Mouse (Mus musculus) urinary bladder, adult 2 months (tissue): Measurements from ENCODE around the gene Ccdc22. TPM values are rescaled to one million over a fixed set of nuclear protein-coding genes. Genes with fewer than 3 reads are reported as not detected.

ENCODE experiments used
- DNase-seq: peaks from one replicate; pipeline ENCODE4 v3.0.0; 2022; ENCODE audit warnings: low spot score
- polyA plus RNA-seq: library from polyadenylated mRNA; depleted of rRNA; stranded (reverse); fragments of >200 nt; gene quantifications from 2 replicates; pipeline ENCODE4 v1.2.3, GENCODE M21; 2012; rRNA removed

Ccdc22 gene
- polyA plus RNA-seq, 1 experiment, result 12.0 TPM

DNA sequence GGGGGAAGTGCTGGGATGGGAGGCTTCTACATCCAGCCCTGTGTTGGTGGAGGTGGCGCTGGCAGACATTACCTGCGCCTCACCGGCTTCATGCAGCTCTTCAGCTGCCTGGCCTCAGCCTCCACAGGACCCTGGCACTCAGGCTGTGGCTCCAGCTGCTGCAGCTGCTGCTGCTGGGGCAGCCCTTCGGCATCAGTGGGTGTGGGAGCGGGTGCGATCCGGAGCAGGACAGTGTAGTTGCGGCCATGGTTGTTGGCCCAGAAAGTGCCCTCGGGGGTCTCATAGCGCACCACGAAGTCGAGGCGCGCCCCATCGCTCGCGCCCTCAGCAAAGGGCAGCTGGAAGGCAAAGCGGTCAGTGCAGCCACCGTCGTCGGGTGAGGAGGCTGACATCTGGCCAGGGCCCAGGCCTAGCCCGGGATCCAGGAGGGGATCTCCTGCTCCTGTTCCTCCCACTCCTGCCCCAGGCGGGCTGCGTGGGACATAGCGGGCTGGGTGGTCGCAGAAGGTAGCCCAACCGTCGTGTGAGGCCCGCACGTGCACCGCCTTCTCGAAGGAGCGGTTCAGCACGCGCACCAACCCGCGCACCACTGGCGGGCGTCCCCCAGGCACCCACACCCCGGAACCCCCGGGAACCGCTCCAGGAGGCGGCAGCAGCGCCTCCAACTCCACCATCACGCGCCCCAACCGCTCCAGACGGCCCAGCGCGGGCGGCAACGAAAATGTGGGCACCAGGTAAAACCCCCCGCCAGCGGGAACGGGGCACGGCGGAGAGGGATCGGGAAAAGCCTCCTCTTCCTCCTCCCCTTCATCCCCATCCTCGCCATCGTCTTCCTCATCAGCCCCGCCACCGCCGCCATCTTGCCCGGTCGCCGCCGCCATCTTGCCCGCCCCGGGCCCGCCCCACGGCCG is 31.9 kb downstream of the Ccdc22 start, which contains the start of gene Foxp3:
Foxp3 (plus strand) TSS at position 469 of the 911 bp plus-strand sequence.
- DNase-seq, result peak; percentile 67

DNA sequence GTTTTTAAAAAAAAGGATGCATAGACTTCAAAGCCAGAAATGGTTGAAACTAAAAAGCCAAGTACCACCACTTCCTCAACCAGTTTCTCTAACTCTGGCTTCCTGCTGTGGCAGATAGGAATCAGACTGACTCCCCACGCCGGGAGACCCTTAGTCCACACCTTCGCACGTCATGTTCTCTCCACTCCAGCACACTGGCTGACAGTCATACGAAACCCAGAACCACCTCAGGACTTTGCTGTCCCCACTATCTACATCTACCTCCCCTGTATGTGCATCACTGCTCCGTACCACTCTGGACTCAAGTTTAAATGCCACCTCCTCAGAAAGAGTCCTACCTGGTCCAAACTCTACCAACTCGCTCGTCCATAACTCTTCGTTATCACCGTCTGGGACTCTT is 32.9 kb downstream of the Ccdc22 start:
- no peak for DNase-seq

DNA sequence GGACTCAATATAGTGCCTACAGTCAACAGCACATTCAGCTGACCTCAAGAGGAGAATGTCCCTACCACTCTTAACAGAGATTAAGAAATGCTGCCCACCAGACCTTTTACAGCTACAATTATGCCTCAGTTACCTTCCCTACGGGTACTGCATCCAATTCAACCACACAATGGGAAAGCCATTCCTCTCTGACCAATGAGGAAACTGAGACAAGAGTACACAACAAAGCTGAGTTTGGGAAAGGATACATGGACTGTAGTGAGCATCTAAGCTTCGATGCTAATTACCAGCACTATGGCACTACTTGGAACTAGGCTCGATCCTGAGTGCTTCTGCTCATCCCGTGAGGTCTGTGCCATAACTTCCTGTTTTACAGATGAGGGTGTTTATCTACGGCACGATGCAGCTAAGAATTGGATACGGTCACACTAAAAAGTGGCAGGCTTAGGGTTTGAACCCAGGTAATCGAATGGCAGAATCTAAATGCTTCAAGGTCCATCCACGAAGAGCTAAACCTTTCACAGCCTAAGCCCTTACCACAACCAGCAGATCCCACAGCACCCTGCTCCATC is 33.7 kb downstream of the Ccdc22 start:
- DNase-seq, result no peak

DNA sequence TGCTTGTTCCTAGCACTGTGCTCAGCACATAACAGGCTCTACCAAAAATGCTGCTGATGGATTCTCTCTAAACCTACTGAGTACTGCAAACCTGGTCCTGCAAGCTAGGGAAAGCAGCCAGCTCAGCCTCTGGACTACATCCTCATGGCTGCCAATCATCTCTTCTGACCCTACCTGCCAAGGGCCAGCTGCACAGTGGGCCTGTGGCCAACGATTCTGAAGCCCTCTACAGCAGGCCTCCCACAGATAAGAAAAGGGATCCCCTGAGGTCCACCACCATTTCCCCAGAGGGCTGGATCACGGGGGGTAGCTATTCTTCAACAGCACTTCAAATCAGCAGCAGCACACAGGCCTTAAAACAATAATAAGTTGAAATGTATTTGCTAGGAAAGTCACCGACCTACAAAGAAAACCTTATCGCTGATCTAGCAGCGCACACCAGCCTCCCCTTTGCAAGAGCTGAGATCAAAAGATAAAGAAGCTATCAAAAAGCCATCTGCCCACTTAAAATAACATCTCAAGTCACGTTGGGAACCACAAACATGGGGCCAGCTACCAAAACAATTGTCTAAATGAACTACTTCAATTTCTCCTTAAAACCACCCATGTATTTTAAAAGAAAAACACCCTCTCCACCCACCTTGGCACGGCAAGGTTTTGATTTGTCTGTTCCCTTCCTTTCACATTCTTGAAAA is 34.7 kb downstream of the Ccdc22 start:
- no peak for DNase-seq

DNA sequence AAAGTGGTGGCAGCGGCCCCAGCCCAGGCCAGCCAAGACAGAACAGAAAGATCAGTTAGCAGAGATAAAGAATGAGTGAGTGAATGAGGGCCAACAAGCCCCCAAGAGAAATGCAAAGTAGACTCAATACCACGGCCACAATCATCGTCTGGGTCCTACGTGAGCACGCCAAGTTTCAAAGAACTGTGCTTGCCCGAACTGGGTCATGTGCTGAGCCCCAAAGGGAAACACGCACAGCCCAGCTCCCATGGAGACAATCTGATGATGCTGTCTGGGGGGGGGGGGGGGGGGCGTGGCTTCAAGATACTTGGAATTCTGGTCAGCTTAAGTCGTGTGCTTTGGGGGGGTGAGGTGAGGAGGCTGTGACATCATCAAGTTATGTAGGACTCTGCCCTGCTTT is 37.8 kb downstream of the Ccdc22 start:
- DNase-seq, result no peak

DNA sequence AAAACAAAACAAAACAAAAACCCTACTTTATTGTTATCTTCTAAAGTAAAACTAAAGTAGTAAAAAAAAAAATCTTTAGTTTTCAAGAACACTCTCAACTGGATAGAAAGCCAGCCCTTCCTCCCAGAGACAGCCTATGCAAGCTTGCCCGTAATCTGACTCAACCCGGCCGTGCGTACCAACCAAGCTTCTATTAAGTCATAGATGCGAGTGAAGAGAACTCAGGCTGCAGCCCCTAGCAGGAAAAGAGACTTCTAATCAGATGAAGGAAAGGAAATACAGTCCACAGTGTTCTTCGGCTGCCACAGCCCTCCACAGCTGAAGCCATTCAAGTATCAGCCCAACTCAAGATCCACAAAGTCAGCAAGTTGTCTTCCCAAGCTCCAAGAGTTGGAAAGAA is 39.0 kb downstream of the Ccdc22 start:
- no peak for DNase-seq

DNA sequence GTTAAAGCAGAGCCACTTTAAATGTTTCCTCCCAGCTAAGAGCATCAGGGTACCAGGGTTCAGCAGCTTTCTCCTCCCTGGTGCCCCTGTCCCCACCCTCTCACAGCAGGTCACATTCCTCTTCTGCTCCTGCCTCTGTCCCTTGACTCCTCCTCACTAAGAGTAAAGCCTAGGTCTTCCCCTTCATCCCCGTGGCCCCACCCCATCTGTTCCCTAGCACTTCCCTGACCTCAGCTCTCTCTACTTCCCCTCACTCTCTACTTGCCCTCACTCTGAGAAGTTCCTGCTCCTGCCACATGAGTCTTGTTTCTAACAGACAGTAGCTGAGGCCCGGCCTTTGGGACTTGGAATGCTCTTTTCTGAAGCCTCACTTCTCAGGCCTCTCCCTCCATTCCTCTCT is 42.2 kb downstream of the Ccdc22 start:
- DNase-seq, result no peak

DNA sequence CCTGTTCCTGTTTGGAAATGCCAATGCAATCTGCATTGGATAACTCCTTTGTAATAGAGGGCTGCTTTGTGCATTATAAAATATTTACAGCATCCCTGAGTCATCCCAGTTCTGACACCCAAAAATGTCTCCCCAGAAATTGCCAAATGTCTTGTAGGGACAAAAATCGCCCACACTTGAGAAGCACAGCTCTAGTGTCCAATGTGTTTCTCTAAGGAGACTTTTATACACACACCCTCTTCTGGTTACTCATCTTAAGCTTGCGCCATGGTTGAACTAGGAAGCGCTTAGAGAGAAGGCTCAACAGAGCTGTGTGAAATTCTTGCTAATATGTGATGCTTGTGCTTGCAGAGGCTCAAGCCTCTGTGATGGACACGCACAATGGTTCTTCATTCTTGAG is 51.8 kb downstream of the Ccdc22 start:
- no peak for DNase-seq

Other genes starting within 250 kb of the Ccdc22 start
- 5.1 and 6.2 TPM in 2 replicates for gene Usp27x, start 229.7 kb downstream of the Ccdc22 start, polyA plus RNA-seq
- 0.08 and 0.21 TPM in 2 replicates for gene Foxp3, start 31.9 kb downstream of the Ccdc22 start, polyA plus RNA-seq
- gene Ppp1r3f, start 31.2 kb downstream of the Ccdc22 start, polyA plus RNA-seq, result 3.5 and 3.7 TPM in 2 replicates
- 0.01 TPM in 2 replicates for gene Cacna1f, start 1.6 kb upstream of the Ccdc22 start, polyA plus RNA-seq
- 3.6 and 4.0 TPM in 2 replicates for gene Syp, start 33.0 kb upstream of the Ccdc22 start, polyA plus RNA-seq
- 12.1 and 16.3 TPM in 2 replicates for gene Prickle3, start 51.7 kb upstream of the Ccdc22 start, polyA plus RNA-seq
- 233 and 234 TPM in 2 replicates for gene Plp2, start 65.9 kb upstream of the Ccdc22 start, polyA plus RNA-seq
- 1.1 and 1.6 TPM in 2 replicates for gene Magix, start 75.7 kb upstream of the Ccdc22 start, polyA plus RNA-seq
- gene Gpkow, start 91.6 kb upstream of the Ccdc22 start, polyA plus RNA-seq, result 20.6 and 21.9 TPM in 2 replicates
- 48.8 and 56.1 TPM in 2 replicates for gene Wdr45, start 108.8 kb upstream of the Ccdc22 start, polyA plus RNA-seq
- gene Gm45208, start 116.7 kb upstream of the Ccdc22 start, polyA plus RNA-seq, result 0.44 TPM in 1 of 2 replicates, not detected in the other
- gene Praf2, start 122.9 kb upstream of the Ccdc22 start, polyA plus RNA-seq, result 30.8 and 37.7 TPM in 2 replicates
- 16.9 and 17.2 TPM in 2 replicates for gene Ccdc120, start 145.4 kb upstream of the Ccdc22 start, polyA plus RNA-seq
- gene Tfe3, start 157.0 kb upstream of the Ccdc22 start, polyA plus RNA-seq, result 11.2 and 23.7 TPM in 2 replicates
- gene Gripap1, start 184.2 kb upstream of the Ccdc22 start, polyA plus RNA-seq, result 49.5 and 53.1 TPM in 2 replicates
- gene Kcnd1, start 216.8 kb upstream of the Ccdc22 start, polyA plus RNA-seq, result 1.7 and 2.4 TPM in 2 replicates
- gene Otud5, start 235.8 kb upstream of the Ccdc22 start, polyA plus RNA-seq, result 31.4 and 43.4 TPM in 2 replicates